ENCODE assay signal across 14 mouse cellular contexts in genomic region chr19:11810856-11811255, GRCm38 (mm10). TPM values are rescaled to one million over a fixed set of nuclear protein-coding genes. Genes with fewer than 3 reads are reported as not detected.
DNase-seq lines count a peak whose midpoint lies in the region; ATAC-seq and TF ChIP-seq lines count a peak whose summit lies in the region.
"Had no signal": no experiment of that assay in that cellular context is flagged by ENCODE, and none has a peak within 500 bp of the region (broad histone marks: within the 10 kb centered on the region; RNA-seq: fewer than 3 reads in every experiment).

No protein-coding gene starts in this region.

- TF ChIP-seq CTCF in intestine, postnatal 0 days (IDR thresholded peaks at IDR 0.05; ENCODE audit: low read depth): no peak

- no peak overlapping the region for H3K9ac ChIP-seq in intestine, postnatal 0 days (ENCODE audit: low read depth, low read length)
- H3K9ac ChIP-seq: lung, embryonic 15.5 days; neural tube, embryonic 12.5 days had no signal

- H3K27ac ChIP-seq in intestine, postnatal 0 days (ENCODE audit: low read depth, low read length): no peak overlapping the region
- H3K27ac ChIP-seq: lung, embryonic 15.5 days; neural tube, embryonic 12.5 days had no signal

- WGBS in intestine, postnatal 0 days: 54% methylated on average over 1 of the region's 1 CpGs

- no peaks in the 10 kb centered on the region; the same call in 1 of the 2 replicates for H3K36me3 ChIP-seq in intestine, postnatal 0 days (ENCODE audit: control insufficient read depth, insufficient read depth)
- H3K36me3 ChIP-seq: lung, embryonic 15.5 days; neural tube, embryonic 12.5 days had no signal

- H3K4me1 ChIP-seq in intestine, postnatal 0 days (replicated peaks; ENCODE audit: control insufficient read depth, insufficient read depth, low read length): no peaks in the 10 kb centered on the region; the same call in 1 of the 2 replicates
- H3K4me1 ChIP-seq: neural tube, embryonic 12.5 days had no signal

- H3K4me2 ChIP-seq in intestine, postnatal 0 days (replicated peaks; ENCODE audit: low read depth): no peak overlapping the region
- H3K4me2 ChIP-seq: lung, embryonic 15.5 days; neural tube, embryonic 12.5 days had no signal

- no peaks in the 10 kb centered on the region for H3K27me3 ChIP-seq in intestine, postnatal 0 days (replicated peaks; ENCODE audit: control insufficient read depth, insufficient read depth, low read length)
- H3K27me3 ChIP-seq: lung, embryonic 15.5 days had no signal

- no peak overlapping the region for H3K4me3 ChIP-seq in intestine, postnatal 0 days (ENCODE audit: low read depth, low read length)
- H3K4me3 ChIP-seq: lung, embryonic 15.5 days; neural tube, embryonic 12.5 days had no signal

- H3K9me3 ChIP-seq in intestine, postnatal 0 days (ENCODE audit: control insufficient read depth): no peaks in the 10 kb centered on the region
- H3K9me3 ChIP-seq: lung, embryonic 15.5 days; neural tube, embryonic 12.5 days had no signal

- DNase-seq in gastrocnemius, postnatal 25 days: peak; percentile 15
- DNase-seq in gastrocnemius, postnatal 10 days: no peak
- peak; percentile 82 for DNase-seq in NIH3T3 (ENCODE audit: low read depth)
- DNase-seq in heart, postnatal 4 days: peak; percentile 15
- peak; percentile 68 for DNase-seq in lung, postnatal 25 days (ENCODE audit: low spot score)
- DNase-seq in natural killer cell, adult 2 months (ENCODE audit: low spot score in 2 of 2): no peak
- DNase-seq in thymus, postnatal 10 days (ENCODE audit: low spot score in 2 of 2): no peak

- ATAC-seq in intestine, postnatal 0 days: no peak
- ATAC-seq: hindbrain, embryonic 16.5 days had no signal

RNA-seq across cellular contexts. Expression of gene Stx3, which starts 8.3 kb away (rescaled TPM):
- total RNA-seq in gastrocnemius, postnatal 25 days (2021): 1 to 10 TPM; 1.0 to 1.6 TPM
- total RNA-seq in gastrocnemius, postnatal 10 days (2021): 1 to 10 TPM; 2.0 to 2.4 TPM
- 1 to 10 TPM; 5.4 to 6.1 TPM for total RNA-seq in heart, postnatal 4 days (2021)
- polyA plus RNA-seq in intestine, postnatal 0 days (2015; fragmentation: Nextera tagmentation; extraction: Ambion mirVana): 125 and 137 TPM in 2 replicates

RNA-seq across cellular contexts. Expression of gene Olfr1417, which starts 28.2 kb away (rescaled TPM):
- not detected for total RNA-seq in gastrocnemius, postnatal 25 days (2021)
- total RNA-seq in gastrocnemius, postnatal 10 days (2021): not detected
- not detected for total RNA-seq in heart, postnatal 4 days (2021)
- 0.08 TPM in 1 of 2 replicates, not detected in the other for polyA plus RNA-seq in intestine, postnatal 0 days (2015; fragmentation: Nextera tagmentation; extraction: Ambion mirVana)
- total RNA-seq: CH12.LX; left cerebral cortex, postnatal 14 days had no signal
- polyA plus RNA-seq: lung, embryonic 15.5 days; neural tube, embryonic 12.5 days; spleen, adult 2 months had no signal

RNA-seq across cellular contexts. Expression of gene Mrpl16, which starts 40.7 kb away (rescaled TPM):
- 10 to 100 TPM; 53.1 to 57.1 TPM for total RNA-seq in gastrocnemius, postnatal 25 days (2021)
- total RNA-seq in gastrocnemius, postnatal 10 days (2021): 10 to 100 TPM; 37.4 to 46.0 TPM
- total RNA-seq in heart, postnatal 4 days (2021): 10 to 100 TPM; 88.3 to 89.9 TPM
- 54.0 and 54.7 TPM in 2 replicates for polyA plus RNA-seq in intestine, postnatal 0 days (2015; fragmentation: Nextera tagmentation; extraction: Ambion mirVana)

RNA-seq across cellular contexts. Expression of gene Olfr1418, which starts 50.0 kb away (rescaled TPM):
- total RNA-seq in gastrocnemius, postnatal 25 days (2021): not detected
- total RNA-seq in gastrocnemius, postnatal 10 days (2021): not detected
- total RNA-seq in heart, postnatal 4 days (2021): not detected
- not detected in 2 replicates for polyA plus RNA-seq in intestine, postnatal 0 days (2015; fragmentation: Nextera tagmentation; extraction: Ambion mirVana)
- total RNA-seq: CH12.LX; left cerebral cortex, postnatal 14 days had no signal
- polyA plus RNA-seq: hindbrain, embryonic 16.5 days; lung, embryonic 15.5 days; neural tube, embryonic 12.5 days; spleen, adult 2 months had no signal

Comparison
In these comparisons a context has a peak if more than half of its experiments do, and no peak if none do; other contexts are left out.
1. DNase-seq: peak in gastrocnemius, postnatal 25 days (single experiment), NIH3T3 (single experiment), heart, postnatal 4 days (single experiment) and lung, postnatal 25 days (single experiment); none in gastrocnemius, postnatal 10 days (single experiment), natural killer cell, adult 2 months (0 of 2) and thymus, postnatal 10 days (0 of 2).